Mouse (Mus musculus) urinary bladder, postnatal 4 days (tissue): ENCODE measurements around the gene Olfr926.
"Not testable (repeated sequence)": the region's sequence is repeated elsewhere in the genome, so short reads cannot be mapped to it uniquely, and the experiment has no call there.

Experiments
- DNase-seq, 2 experiments: peaks; one replicate each; pipeline ENCODE4 v3.0.0; 2021 to 2022; ENCODE audit warnings: low spot score in 2 of 2

Olfr926 gene

DNA sequence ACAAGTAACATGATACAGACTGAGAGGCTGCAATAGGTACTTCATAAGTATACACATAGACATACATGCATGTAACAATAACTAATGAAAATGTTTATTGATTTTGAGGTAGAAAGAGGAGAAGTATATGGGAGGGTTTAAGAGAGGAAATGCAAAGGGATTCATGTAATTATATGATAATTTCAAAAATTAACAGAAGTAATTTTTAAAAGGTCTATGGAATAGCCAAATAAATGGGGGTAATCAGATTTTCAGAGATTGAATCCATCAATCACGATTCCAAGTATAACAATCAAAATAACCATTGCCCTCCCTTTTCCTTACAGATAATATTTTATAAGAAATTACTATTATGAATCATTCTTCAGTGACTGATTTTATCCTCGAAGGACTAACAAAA is at the start of gene Olfr926:
Gene Olfr926, plus strand, starts transcription at position 301 of the 400 bp plus-strand sequence.
- no peak for DNase-seq

DNA sequence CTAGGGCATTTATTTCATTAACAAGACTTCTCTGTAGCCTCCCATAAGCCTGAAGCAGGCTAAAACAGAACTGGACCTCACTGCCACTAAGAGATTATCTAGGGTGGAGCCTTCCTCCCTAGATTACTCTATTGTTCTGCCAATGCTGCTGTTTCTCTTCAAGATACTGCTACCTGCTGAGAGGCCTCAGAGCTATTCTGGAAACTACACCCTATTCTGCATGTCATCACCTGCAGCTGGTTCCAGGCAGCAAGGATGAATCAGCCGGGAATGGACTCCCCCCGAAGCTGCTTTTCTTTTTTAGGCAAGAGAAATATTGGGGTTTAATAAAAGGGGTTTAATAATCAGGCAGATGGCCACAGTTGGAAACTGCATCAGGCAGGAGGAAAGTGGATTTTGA is 43.9 kb upstream of the Olfr926 start:
- DNase-seq = no peak

- DNase-seq = no peak
These were observed 32.8 kb upstream of the Olfr926 start, which contains the start of gene Olfr924 for GRCm38 (mm10) chr9:38844149-38844548. Olfr924 (plus strand) TSS chr9:38844449.

- no peak for DNase-seq
These were observed 22.2 kb upstream of the Olfr926 start, which contains the start of gene Olfr26 for GRCm38 (mm10) chr9:38854760-38855159. Olfr26 (plus strand) TSS chr9:38855060.

DNA sequence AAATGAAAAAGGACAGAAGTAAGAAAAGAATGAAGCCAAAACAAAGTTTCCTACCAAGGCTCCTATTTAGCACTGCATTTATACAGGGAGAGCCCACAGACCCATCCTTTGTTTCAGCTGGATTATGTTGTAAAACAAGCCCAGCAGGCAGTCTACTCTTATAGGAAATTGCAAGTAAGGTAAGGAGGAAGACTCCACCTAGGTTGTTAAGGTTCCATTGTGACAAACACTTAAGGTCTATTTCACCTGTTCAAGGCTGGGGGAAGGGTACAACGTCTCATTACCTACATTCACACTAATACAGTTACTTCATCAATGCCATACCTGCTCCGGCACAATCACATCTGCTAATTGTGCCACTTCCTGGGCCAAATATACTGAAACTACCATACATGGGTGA is 2.0 kb upstream of the Olfr926 start:
- not testable (repeated sequence) for DNase-seq
